Mouse (Mus musculus) testis, adult 2 months (tissue): ENCODE results near the gene Zdhhc14.

Experiments
- CTCF ChIP-seq: fragments of 200-500 bp; IDR thresholded peaks from 2 replicates; pipeline ENCODE4 v1.5.1; 2012; ENCODE audit warnings: low read depth, mild to moderate bottlenecking, inconsistent platforms, low read length, moderate library complexity; ENCODE audit not compliant: control insufficient read depth, insufficient read depth, insufficient replicate concordance
- POLR2A ChIP-seq: fragments of 200-500 bp; IDR thresholded peaks from 2 replicates; pipeline ENCODE4 v1.6.1; 2012; ENCODE audit warnings: low read depth, mild to moderate bottlenecking, inconsistent platforms, low read length, moderate library complexity; ENCODE audit not compliant: control insufficient read depth

- no peak for TF ChIP-seq POLR2A
- TF ChIP-seq CTCF, result no peak
Measured at GRCm38 (mm10) chr17:5780213-5780975, 288.0 kb downstream of the Zdhhc14 start.
